Mouse (Mus musculus): ENCODE measurements around the gene Mkrn2.
"Not testable (repeated sequence)": the region's sequence is repeated elsewhere in the genome, so short reads cannot be mapped to it uniquely, and the experiment has no call there.

The Mkrn2 gene

GRCm38 (mm10) chr6:115609121-115609520 is 7.4 kb downstream of the Mkrn2 start:
- DNase-seq: peak; percentile 34

- DNase-seq: no peak
Measured at GRCm38 (mm10) chr6:115610301-115610700, 8.6 kb downstream of the Mkrn2 start.

- DNase-seq: no peak
Measured at GRCm38 (mm10) chr6:115613793-115614192, 12.1 kb downstream of the Mkrn2 start.

- no peak for DNase-seq
Measured at GRCm38 (mm10) chr6:115615983-115616382, 14.3 kb downstream of the Mkrn2 start.

GRCm38 (mm10) chr6:115619818-115620217 is 18.1 kb downstream of the Mkrn2 start:
- peak; percentile 66 for DNase-seq

- DNase-seq: no peak
Measured at GRCm38 (mm10) chr6:115620942-115621341, 19.2 kb downstream of the Mkrn2 start.

GRCm38 (mm10) chr6:115626121-115626520 is 24.4 kb downstream of the Mkrn2 start:
- no peak for DNase-seq

- peak; percentile 74 for DNase-seq
Measured at GRCm38 (mm10) chr6:115631056-115631795, 29.5 kb downstream of the Mkrn2 start.

GRCm38 (mm10) chr6:115634015-115634414 is 32.3 kb downstream of the Mkrn2 start:
- no peak for DNase-seq

GRCm38 (mm10) chr6:115638188-115638587 is 36.5 kb downstream of the Mkrn2 start:
- not testable (repeated sequence) for DNase-seq

- DNase-seq: no peak
Measured at GRCm38 (mm10) chr6:115643315-115643714, 41.6 kb downstream of the Mkrn2 start.

GRCm38 (mm10) chr6:115649792-115650365 is 48.2 kb downstream of the Mkrn2 start:
- no peak for DNase-seq

- DNase-seq: no peak
Measured at GRCm38 (mm10) chr6:115650476-115651427, 49.0 kb downstream of the Mkrn2 start.

GRCm38 (mm10) chr6:115651719-115652118 is 50.0 kb downstream of the Mkrn2 start:
- no peak for DNase-seq

GRCm38 (mm10) chr6:115653939-115654338 is 52.2 kb downstream of the Mkrn2 start:
- DNase-seq: no peak

- no peak for DNase-seq
Measured at GRCm38 (mm10) chr6:115658802-115659201, 57.1 kb downstream of the Mkrn2 start.

GRCm38 (mm10) chr6:115664268-115664667 is 62.6 kb downstream of the Mkrn2 start:
- DNase-seq: no peak

GRCm38 (mm10) chr6:115666641-115667040 is 64.9 kb downstream of the Mkrn2 start:
- DNase-seq: no peak
